Mouse (Mus musculus) CH12F3 (cell line): ENCODE results near the gene Cabin1.
"Not testable (repeated sequence)": the region's sequence is repeated elsewhere in the genome, so short reads cannot be mapped to it uniquely, and the experiment has no call there.

Experiments
- in situ Hi-C: fragments of 300-500 bp; cut with MboI; formaldehyde crosslinking; loops from 2 replicates; pipeline ENCODE4 v1.14.3; 2020; ENCODE audit warnings: low sequenced_read_pairs

The Cabin1 gene

DNA sequence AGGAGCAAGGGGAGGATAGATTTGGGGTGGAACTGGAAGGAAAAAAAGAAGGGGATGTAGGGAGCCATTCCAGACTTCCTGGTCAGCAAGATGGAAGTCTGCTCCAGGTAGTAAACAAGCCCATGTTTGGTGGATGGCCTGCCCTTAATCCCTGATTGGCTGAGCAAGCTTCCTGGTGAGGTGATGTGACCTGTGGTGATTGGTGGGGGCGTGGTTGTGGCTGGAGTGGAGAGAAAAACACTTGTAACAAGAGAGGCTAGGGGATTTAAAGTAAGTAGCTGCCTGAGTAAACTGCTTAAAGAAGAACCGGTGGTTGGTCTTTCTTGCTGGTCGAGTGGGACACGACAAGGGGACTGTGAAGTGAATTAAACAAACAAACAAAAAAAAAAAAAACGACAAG, 3.6 kb upstream of the Cabin1 start:
- in situ Hi-C loops: not testable (repeated sequence)

DNA sequence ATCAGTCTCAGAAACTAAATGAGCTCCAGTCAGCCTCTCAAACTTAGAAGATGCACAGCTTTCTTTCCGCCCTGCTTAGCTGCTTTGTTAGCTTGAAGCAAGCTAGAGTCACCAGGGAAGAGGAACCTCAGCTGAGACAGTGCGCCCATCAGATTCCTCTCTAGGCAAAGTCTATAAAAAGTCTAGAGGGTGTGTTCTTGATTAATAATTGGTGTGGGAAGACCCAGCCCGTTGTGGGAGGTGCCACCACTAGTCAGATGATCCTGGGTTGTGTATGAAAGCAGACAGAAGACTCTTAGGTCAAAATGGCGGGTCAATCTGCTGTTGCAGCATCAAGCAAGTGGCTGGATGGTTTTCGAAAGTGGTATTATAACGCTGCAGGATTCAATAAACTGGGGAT, 2.7 kb upstream of the Cabin1 start:
- in situ Hi-C loops: no loop called here

DNA sequence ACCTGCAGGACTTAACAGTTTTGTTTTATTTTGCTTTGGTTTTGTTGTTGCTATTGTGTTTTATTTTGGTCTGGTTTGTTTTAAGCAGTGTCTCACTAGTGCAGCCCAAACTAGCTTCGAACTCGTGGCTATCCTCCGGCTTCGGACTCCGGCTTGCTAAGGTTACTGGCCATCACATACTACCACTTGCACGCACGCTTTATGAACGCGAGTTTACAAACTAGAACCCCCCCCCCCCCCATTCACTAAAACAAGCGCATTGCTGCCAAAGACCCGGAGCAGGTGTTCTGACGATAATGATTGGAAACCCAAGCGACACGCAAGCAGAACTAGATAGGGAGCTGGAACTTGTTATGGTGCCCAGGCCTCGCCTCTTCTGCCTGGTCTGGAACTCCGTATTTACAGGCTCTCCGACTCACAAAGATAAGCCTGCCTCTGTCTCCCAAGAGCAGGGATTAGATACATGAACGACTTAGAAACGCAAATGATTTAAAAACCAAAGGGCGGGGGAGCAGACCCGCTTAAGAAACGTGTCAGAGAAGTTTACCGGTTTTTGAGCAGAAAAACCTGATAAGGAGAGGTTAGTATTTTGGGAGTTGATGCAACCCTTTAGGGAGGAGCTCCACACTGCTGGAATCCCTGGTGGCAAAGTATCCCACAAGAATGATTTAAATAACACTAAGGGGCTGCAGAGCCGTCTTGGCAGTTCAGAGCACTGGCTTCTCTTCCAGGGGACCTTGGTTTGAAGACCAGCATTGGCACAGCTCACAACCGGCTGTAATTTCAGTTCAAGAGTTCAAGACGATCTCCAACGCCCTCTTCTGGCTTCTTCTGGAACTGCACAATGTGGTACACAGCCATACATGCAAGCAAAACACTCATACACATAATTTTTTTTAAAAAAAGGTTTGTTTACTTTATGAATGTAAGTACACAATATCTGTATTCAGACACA, 655 bp upstream of the Cabin1 start:
- in situ Hi-C loops: no loop called here

DNA sequence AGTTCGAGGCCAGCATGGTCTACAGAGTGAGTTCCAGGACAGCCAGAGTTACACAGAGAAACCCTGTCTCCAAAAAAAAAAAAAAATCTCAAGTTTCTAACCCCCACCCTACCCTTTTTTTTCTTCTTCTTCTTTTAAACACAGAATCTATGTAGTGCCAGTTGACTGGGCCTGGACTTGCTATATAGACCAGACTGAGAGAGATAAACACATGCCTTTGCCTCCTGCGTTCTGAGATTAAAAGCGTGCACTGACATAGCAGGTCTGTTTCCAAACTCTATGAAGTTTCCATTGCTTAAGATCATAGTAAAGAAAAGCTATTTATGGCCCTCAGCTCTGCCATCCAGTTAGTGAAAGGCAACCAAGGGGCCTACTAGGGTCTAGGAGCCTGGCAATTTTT, 1.7 kb downstream of the Cabin1 start:
- in situ Hi-C loops: no loop called here

DNA sequence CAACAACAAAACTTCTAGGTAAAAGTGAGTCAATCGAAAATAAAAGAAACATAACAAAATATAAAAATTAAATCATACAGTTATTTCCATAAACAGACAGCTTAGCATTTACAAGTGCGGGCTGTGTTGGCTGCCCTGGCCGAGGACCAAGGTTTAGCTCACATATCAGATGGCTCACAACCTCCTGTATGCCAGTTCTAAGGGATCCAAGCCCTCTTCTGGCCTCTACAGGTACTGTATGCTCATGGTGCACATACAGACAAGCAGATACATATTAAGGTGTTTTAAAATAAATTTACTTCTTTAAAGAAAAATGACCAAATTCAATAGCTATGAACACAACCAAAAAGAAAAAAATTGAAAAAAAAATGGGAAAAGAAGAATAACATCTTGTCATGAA, 3.8 kb downstream of the Cabin1 start:
- in situ Hi-C loops: no loop called here

DNA sequence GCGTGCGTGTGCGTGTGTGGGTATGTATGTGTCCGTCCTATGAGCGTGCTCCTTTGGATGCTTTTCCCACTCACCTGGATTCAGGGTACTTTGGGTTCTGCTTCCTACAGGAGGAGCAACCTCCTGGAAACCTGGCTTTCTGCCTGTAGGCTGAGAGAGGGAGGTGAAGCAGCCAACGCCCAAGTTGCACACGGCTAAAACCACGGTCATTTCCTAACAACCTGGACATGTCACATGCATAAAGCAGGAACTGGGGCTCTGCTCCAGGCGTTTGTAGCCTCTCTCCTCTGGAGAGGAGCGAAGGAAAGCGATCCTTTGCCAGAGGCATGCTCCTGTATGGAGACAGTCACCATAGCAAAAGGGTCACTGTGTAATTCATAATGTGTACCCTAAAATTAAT, 7.4 kb downstream of the Cabin1 start:
- in situ Hi-C loops: no loop called here

DNA sequence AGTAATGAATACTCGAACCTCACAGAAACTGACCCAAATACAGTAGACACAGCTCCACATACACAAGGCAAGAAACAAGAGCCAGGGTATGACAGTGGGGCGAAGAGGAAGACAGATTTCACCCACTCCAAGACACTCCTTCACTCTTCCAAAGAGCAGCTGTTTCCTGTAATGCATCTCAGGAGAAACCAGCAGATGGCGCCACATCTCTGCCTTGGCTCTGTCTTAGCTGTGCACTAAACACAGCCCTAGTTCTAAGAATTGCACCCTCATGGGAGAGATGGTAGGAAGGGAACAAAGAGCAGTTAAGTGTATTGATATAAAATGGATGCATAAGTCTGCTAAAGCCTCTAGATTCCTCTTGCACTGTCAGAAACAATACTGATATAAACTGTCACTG, 20.1 kb downstream of the Cabin1 start:
- in situ Hi-C loops: loop anchor here (10.0 kb wide), 1 partner anchor 211 kb away; the partner anchor contains the start of gene Gm5134

DNA sequence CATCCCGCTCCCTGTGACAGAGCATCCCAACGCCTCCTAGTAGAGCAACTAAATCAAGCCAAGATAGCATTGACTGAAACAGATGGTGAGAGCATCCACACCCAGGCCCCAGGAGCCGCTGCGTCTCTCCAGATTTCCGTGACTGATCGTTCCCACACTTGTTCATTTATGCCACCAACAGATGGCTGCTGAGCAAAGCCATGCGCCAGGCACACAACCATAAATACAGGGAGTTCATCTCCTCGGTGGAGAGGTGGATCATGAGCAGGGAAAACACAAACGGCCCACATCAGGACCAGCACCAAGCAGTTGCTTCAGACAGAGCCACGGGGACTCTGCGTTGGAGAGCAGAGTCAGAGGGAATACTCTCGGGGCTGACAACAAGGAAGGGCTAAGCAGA, 20.8 kb downstream of the Cabin1 start:
- in situ Hi-C loops: loop anchor here (10.0 kb wide), 1 partner anchor 211 kb away; the partner anchor contains the start of gene Gm5134

DNA sequence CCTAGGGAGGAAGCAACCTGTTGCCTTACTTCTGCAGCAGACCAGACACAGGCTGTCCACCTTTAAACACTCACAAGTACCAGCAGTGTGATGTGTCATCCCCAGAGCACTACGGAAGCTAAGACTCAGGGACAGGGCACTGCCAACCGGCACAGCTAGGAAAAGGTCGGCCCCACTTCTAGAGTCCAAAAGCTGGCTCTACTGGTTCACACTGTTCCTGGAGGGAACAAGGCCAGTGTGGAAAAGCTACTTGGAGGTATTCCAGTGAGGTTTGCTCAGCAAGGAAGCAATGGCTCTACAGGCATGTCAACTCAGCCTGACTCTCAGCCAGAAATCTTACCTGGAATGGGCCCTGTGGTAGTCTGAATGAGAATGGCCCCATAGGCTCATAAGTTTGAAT, 23.3 kb downstream of the Cabin1 start:
- in situ Hi-C loops: loop anchor here (10.0 kb wide), 1 partner anchor 214 kb away; the partner anchor contains the start of gene Gm5134

DNA sequence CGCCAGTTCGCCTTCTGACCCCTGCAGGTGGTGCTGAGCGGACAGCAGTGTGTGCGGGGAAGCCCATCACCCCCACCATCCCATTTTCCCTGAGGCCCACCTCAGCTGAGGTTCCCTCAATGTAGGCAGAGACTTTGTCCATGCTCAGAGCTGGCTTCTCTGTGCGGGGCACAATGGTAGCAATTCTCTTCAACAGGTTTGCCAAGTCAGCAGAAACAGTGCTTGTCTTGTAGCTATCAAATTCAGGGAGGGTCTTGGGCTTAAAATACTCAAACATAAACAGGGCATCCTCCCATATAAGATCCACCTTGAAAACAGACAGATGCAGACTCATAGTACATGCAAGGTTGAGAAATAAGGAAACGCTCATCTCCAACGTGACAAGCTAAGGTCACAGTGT, 38.7 kb downstream of the Cabin1 start:
- in situ Hi-C loops: no loop called here

DNA sequence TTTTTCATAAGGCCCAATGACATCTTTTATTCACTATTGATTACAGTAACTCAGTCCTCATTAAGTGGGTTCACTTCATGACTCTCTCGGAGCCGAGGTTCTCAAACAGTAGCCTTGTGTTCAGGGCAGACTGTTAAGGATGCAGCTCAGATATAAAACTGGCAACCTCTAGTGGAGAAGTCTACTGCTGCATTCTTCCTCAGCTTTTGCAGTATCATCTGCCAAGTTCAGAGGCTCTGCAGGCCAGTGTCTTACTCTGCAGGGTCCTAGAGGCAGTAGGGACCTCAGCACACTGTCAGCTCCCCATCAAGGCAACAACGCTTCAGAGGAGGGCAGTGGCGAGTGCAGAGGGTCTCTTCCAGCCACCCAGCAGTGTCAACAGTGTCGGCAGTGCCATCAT, 43.9 kb downstream of the Cabin1 start:
- in situ Hi-C loops: no loop called here

DNA sequence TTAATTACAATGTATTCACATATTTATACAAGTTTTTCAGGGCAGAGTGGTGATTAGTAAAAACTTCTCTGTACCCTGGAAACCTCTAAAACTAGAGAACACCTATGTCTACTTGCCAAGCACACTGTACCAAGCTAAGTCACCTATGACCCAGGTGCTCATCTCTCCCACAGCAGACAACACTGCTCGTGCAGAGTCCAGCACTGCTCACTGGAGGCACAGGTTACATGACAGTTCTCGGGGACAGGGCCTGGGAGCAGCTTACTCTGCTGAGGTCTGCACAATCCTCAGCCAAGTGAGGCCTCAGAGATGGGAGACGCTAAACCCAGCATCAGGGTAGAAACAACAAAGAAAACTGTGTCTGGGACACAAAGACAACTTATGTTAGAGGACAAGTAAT, 49.3 kb downstream of the Cabin1 start:
- in situ Hi-C loops: no loop called here

DNA sequence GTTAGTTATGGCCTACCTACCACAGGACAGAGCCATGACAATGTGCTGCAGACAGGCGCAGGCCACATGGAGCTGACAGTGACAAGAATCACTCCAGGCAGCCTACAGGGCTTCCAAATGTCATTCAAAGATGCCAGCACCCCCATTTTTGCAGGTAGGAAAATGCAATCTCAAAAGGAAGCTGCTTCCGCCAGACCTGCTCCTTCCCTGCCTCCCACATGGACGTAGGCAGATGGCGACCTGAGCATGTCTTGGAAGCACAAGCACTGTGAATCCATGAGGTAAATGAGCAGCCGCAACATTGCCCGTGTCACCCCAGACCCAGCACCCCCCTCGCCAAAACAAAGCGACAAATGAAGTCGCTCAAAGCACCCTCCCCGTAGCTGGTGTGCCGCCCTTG, 51.1 kb downstream of the Cabin1 start:
- in situ Hi-C loops: no loop called here

DNA sequence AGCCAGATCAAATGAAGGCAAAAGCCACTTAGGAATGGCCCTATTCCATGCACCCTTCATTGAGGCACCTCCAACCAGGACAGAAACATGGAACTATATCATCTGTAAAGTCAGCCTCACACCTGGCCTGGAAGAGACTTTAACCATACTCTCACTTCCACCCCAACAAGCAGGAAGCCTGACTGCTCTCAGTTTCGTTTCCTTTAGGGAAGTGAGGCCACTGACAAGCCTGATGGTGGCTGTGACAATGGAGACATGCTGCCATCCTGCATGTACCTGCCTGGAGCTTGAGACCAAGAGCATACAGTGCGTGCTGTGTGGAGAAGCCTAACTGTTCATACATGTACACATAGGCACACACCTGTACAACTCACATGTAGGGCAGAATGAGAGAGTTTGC, 53.9 kb downstream of the Cabin1 start:
- in situ Hi-C loops: no loop called here

DNA sequence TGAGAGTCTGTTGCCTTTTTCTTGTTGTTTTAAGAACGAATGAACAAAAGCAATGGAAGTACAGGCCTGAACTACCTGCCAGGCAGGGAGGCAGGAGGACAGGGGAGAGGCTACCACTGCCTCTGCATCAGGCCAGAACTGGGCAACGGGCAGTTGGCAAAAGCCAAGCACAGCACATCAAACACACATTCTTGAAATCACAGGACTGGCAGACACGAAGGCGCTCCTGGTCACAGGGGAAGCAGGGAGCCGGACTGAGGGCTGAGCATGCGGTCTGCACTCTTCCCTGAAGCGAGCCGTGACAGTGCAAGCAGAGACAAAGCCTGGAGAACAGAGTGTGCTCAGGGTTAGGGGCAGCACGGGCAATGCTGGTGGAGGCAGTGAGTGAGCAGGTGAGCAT, 54.9 kb downstream of the Cabin1 start:
- in situ Hi-C loops: no loop called here

DNA sequence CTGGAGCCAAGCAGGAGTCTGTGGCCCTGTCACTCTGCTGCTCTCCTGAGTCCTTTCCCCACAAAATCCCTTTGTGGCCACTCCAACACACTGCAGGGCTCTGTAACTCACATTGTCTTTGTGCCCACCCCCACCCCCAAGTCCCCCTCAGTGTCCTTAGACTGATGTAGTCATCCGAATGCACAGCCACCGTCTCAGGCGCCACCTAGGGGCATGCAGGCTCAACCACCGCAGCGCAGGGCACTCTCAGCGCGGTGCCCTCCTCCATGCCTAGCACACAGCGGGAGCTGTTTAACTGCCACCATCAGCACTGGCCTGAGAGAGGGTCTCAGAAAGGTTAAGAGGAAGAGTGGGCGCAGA, 55.5 kb downstream of the Cabin1 start:
- in situ Hi-C loops: no loop called here

DNA sequence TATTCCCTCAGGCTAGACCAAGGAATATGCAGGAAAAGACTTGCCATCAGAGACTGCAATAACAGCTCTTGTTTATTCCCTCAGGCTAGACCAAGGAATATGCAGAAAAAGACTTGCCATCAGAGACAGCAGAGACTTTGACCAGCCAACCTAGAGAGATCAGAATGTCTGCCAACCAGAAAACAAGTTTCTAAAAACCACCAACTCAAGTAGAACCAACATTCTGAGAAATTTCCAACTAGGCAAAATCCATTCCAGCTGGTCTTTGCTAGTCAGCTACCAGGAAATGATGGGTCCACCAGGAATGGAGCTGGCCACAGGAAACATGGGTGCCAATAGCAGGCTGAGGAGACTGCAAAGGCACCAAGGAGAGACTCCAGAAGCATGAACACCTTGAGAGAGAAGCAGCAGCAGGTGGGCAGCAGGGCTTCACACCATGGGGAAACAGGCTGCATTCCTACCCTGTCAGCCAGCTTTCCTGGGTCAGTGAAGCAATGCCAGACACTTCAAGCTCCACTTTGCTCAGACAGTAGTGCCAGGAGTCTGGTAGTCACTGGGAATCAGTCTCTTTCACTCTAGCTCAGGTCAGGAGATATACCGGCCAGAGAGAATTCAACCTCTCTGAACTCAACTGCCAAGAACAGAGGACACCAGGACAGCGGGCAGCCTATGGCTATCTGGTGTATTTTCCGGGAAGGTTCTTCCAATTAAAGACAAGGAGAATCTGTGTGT, 56.1 kb downstream of the Cabin1 start:
- in situ Hi-C loops: no loop called here

DNA sequence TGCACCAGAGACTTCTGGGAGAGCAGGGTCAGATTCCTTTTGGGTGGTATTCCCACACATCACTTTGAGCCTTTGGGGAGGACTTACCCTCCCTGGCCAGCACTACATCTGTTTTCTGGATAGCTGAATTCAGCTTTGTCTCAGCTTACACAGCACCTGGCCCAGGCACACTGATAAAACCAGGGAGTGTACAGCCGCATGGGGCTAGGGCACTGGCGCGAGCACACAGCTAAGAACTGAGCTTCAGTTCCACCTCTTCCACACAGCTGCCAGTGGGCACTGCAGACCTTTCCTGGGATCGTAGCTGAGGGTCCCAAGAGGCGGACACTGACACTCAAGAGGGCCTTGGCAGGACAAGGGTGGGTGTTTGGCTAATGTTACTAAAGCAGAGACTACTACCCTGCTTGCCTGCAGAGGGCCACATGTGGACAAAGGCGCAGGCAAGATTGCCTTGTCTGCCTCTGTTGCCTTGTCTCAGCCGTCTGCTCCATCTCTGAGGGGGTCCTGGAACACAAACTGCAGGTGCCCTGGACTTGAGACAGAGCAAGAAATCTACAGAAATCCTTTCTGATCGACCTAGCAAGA, 57.4 kb downstream of the Cabin1 start:
- in situ Hi-C loops: no loop called here

DNA sequence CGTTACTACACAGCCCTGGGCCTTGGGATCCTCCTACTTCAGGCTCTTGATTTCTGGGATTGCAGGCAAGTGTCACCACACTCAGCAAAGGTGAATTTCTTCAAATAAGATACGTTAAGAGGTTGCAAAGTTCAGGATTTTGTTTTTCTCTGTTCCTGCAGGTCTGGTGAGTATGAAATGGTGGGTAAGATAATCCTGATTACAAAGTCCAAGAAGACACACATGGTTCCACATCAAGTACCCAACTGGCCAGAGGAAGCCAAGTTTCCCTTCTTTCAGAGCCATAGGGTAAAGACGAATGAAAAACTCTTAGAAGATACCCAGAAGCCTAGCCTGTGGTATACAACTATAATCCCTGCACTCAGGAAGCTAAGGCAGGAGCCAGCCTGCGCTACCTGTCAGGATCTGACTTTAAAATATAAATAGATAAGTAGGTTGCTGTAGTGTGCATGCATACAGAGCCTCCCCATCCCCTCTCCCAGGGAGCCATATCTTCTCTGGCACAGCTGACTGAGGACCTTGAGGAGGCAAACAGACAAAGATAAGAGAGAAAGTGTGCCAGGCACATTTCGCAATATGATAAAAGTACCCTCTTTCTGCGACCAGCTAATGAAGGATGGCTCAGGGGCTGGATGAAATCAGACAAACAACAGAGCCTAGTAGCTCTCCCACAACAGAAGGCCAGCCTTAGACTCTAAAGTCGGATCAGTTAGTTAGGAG, 58.3 kb downstream of the Cabin1 start:
- in situ Hi-C loops: no loop called here

DNA sequence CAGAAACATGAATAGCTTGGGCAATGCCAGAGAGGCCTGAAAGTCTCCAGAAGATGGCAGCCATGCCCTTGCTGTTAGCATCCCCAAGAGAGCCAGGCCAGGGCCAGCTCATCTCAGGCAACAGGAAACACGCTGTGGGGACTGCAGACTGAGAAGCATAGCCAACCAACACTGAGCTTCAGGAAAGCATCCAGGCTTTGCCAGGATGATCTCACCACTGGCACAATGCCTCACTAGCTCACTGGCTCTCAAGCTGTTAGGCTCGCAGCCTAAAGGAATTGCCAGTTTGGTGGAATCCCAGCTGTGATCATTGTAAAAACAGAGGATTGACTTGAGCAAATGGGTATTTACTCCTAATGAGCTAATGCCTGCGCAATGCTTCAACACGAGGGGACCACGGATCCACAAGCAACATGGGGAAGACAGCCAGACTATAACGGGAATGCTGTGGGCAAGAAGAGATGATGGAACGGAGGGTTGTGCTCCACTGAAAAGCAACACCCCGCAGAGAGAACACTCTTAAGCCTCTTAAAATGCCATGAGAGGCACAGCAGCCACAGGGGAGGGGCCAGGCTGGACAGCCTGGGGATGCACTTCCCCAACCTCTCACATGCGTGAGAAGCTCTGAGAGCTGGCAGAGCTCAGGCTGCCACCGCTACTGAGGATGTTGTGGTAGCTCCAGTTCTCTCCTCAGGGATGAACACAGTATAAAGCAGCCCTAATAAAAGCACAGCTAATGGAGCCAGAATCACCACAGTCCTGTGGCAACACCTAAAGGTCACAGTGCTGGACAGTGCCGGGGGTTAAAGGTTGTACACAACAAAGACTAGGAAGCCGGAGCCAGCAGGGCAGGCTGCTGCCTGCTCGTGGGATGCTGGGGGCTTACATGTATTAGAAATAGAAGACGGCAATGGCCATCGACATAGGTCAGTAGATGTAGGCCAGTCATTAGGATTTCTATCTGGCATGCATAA, 59.6 kb downstream of the Cabin1 start:
- in situ Hi-C loops: no loop called here
